Mouse (Mus musculus): ENCODE measurements around the gene Taf8. TPM values are rescaled to one million over a fixed set of nuclear protein-coding genes. Genes with fewer than 3 reads are reported as not detected.

Gene Taf8
- polyA plus RNA-seq, 1 experiment from 2014 or later: 15.9 TPM

GRCm38 (mm10) chr17:47524991-47525390 lies 22.9 kb upstream of the Taf8 start:
- H3K9ac ChIP-seq (ENCODE audit: low read depth, low read length): no peak overlapping the region
- H3K27me3 ChIP-seq (ENCODE audit: control insufficient read depth, insufficient read depth, low read length): no peaks in the 10 kb centered on the region
- no peak overlapping the region for H3K4me2 ChIP-seq
- no peak overlapping the region for H3K27ac ChIP-seq (ENCODE audit: low read depth, low read length)
- H3K9me3 ChIP-seq (replicated peaks; ENCODE audit: control insufficient read depth, low read length): no peaks in the 10 kb centered on the region
- no peak for ATAC-seq (replicated peaks; ENCODE audit: insufficient number of reproducible peaks, low FRiP score, low TSS enrichment)
- H3K4me1 ChIP-seq (ENCODE audit: control insufficient read depth, insufficient read depth, low read length): peaks cover 72% of the 10 kb centered on the region
- no peak overlapping the region for H3K4me3 ChIP-seq (ENCODE audit: low read depth, low read length)
- H3K36me3 ChIP-seq (ENCODE audit: control insufficient read depth, insufficient read depth, low read length): no peaks in the 10 kb centered on the region
- WGBS (ENCODE audit: insufficient replicate concordance): 84% methylated on average over 6 of the region's 6 CpGs

GRCm38 (mm10) chr17:47524055-47524454 lies 22.0 kb upstream of the Taf8 start:
- Histone ChIP-seq H3K9ac (ENCODE audit: low read depth, low read length) (peak overlapping the region; percentile 77; the same call in 1 of the 2 replicates), H3K4me3 (ENCODE audit: low read depth, low read length) (no peak overlapping the region), H3K27me3 (ENCODE audit: control insufficient read depth, insufficient read depth, low read length) (no peaks in the 10 kb centered on the region), H3K27ac (ENCODE audit: low read depth, low read length) (peak overlapping the region; percentile 100; the same call in 1 of the 2 replicates), H3K4me1 (ENCODE audit: control insufficient read depth, insufficient read depth, low read length) (peaks cover 77% of the 10 kb centered on the region), H3K9me3 (replicated peaks; ENCODE audit: control insufficient read depth, low read length) (no peaks in the 10 kb centered on the region), H3K4me2 (no peak overlapping the region), H3K36me3 (ENCODE audit: control insufficient read depth, insufficient read depth, low read length) (no peaks in the 10 kb centered on the region)
- ATAC-seq (replicated peaks; ENCODE audit: insufficient number of reproducible peaks, low FRiP score, low TSS enrichment): no peak
- WGBS (ENCODE audit: insufficient replicate concordance): 60% methylated on average over 8 of the region's 8 CpGs

DNA sequence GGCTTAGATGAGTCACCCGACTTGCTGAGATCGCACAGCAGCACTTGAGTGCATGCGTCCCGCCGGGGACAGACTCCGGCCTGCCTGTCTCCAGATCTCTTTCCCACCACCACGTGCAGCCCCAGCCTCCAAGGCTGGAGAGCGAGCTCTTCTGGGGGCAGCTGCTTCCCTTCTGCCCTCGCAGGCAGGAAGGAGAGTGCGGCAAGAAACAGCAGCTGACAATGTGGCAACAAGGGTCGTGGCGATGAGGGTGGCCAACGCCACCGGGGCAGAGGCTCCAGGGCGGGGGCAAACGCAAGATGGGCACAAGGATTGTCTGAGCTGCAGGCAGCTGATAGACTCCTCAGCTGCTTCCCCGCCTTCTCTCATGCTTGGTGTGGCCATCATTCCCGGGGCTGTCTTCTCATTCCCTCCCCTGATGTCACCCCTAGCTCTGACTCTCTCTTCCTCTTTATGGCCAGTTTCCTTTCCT lies 21.2 kb upstream of the Taf8 start:
- H3K27ac ChIP-seq (ENCODE audit: low read depth, low read length): peak overlapping the region; percentile 100
- no peaks in the 10 kb centered on the region for H3K36me3 ChIP-seq (ENCODE audit: control insufficient read depth, insufficient read depth, low read length)
- ATAC-seq (replicated peaks; ENCODE audit: insufficient number of reproducible peaks, low FRiP score, low TSS enrichment): no peak
- no peak overlapping the region for H3K4me3 ChIP-seq (ENCODE audit: low read depth, low read length)
- H3K9me3 ChIP-seq (replicated peaks; ENCODE audit: control insufficient read depth, low read length): no peaks in the 10 kb centered on the region
- H3K4me2 ChIP-seq: 0 out of 2 replicates have a peak overlapping the region, but pooled peaks have one; percentile 7
- 25% methylated on average over 18 of the region's 18 CpGs for WGBS (ENCODE audit: insufficient replicate concordance)
- peak overlapping the region; percentile 77 for H3K9ac ChIP-seq (ENCODE audit: low read depth, low read length)
- H3K27me3 ChIP-seq (ENCODE audit: control insufficient read depth, insufficient read depth, low read length): no peaks in the 10 kb centered on the region
- H3K4me1 ChIP-seq (ENCODE audit: control insufficient read depth, insufficient read depth, low read length): peaks cover 75% of the 10 kb centered on the region

DNA sequence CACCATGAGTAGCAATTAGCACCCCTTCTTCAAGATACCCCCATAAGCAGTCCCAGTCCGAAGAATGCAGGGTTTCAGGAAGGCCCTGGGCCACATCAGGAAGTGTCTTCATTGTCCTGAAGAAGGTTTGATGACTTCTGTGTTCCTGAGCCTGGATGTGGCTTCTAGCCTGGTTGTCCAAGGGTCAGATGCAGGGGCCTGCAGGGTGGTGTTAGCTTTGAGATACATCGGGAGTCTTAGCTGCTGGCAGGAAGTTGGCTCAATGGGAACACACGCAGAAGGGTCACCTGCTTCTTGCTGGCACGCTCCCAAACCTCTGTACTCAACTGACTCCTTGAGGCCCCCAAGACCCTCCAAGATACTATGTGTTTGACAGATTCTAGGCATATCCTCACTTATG lies 20.4 kb upstream of the Taf8 start:
- Histone ChIP-seq H3K4me2 (peak overlapping the region; percentile 66), H3K4me1 (ENCODE audit: control insufficient read depth, insufficient read depth, low read length) (peaks cover 75% of the 10 kb centered on the region), H3K9me3 (replicated peaks; ENCODE audit: control insufficient read depth, low read length) (no peaks in the 10 kb centered on the region), H3K4me3 (ENCODE audit: low read depth, low read length) (no peak overlapping the region), H3K27ac (ENCODE audit: low read depth, low read length) (peak overlapping the region; percentile 100), H3K36me3 (ENCODE audit: control insufficient read depth, insufficient read depth, low read length) (no peaks in the 10 kb centered on the region), H3K27me3 (ENCODE audit: control insufficient read depth, insufficient read depth, low read length) (no peaks in the 10 kb centered on the region), H3K9ac (ENCODE audit: low read depth, low read length) (peak overlapping the region; percentile 77)
- 38% methylated on average over 4 of the region's 4 CpGs for WGBS (ENCODE audit: insufficient replicate concordance)
- ATAC-seq (replicated peaks; ENCODE audit: insufficient number of reproducible peaks, low FRiP score, low TSS enrichment): 0 out of 2 replicates have a peak, but pooled peaks have one; percentile 0

GRCm38 (mm10) chr17:47521551-47522258 lies 19.6 kb upstream of the Taf8 start:
- peaks cover 67% of the 10 kb centered on the region for H3K4me1 ChIP-seq (ENCODE audit: control insufficient read depth, insufficient read depth, low read length)

GRCm38 (mm10) chr17:47518205-47518604 lies 16.1 kb upstream of the Taf8 start:
- peaks cover 54% of the 10 kb centered on the region for H3K4me1 ChIP-seq (ENCODE audit: control insufficient read depth, insufficient read depth, low read length)
- no peaks in the 10 kb centered on the region for H3K9me3 ChIP-seq (replicated peaks; ENCODE audit: control insufficient read depth, low read length)
- no peak overlapping the region for H3K4me3 ChIP-seq (ENCODE audit: low read depth, low read length)
- no peaks in the 10 kb centered on the region for H3K36me3 ChIP-seq (ENCODE audit: control insufficient read depth, insufficient read depth, low read length)
- peak overlapping the region; percentile 98 for H3K27ac ChIP-seq (ENCODE audit: low read depth, low read length)
- no peak for ATAC-seq (replicated peaks; ENCODE audit: insufficient number of reproducible peaks, low FRiP score, low TSS enrichment)
- no peaks in the 10 kb centered on the region for H3K27me3 ChIP-seq (ENCODE audit: control insufficient read depth, insufficient read depth, low read length)
- H3K9ac ChIP-seq (ENCODE audit: low read depth, low read length): peak overlapping the region; percentile 71
- 20% methylated on average over 8 of the region's 8 CpGs for WGBS (ENCODE audit: insufficient replicate concordance)
- peak overlapping the region; percentile 49 for H3K4me2 ChIP-seq

More at GRCm38 (mm10) chr17:47521551-47522258, 19.6 kb upstream of the Taf8 start:
- Histone ChIP-seq H3K27ac (ENCODE audit: low read depth, low read length) (peak overlapping the region; percentile 100), H3K9ac (ENCODE audit: low read depth, low read length) (peak overlapping the region; percentile 77), H3K36me3 (ENCODE audit: control insufficient read depth, insufficient read depth, low read length) (no peaks in the 10 kb centered on the region), H3K27me3 (ENCODE audit: control insufficient read depth, insufficient read depth, low read length) (no peaks in the 10 kb centered on the region), H3K9me3 (replicated peaks; ENCODE audit: control insufficient read depth, low read length) (no peaks in the 10 kb centered on the region), H3K4me3 (ENCODE audit: low read depth, low read length) (peak overlapping the region; percentile 21), H3K4me2 (peak overlapping the region; percentile 66)
- peak; percentile 89 for ATAC-seq (replicated peaks; ENCODE audit: insufficient number of reproducible peaks, low FRiP score, low TSS enrichment)
- under 1% methylated on average over 17 of the region's 17 CpGs for WGBS (ENCODE audit: insufficient replicate concordance)

DNA sequence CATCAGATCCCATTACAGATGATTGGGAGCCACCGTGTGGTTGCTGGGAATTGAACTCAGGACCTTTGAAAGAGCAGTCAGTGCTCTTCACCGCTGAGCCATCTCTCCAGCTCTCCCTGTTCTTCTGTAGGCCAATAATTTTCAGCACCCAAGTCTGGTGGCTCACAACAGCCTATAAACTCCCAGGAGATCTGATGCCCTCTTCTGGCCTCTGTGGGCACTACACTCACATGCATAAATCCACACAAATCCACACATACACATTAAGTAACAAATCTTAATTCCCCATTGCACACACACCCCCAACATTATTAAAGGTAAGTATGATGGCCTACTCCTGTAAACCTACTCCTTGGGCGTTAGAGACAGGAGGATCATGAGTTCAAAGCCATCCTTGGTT lies 14.1 kb upstream of the Taf8 start:
- Histone ChIP-seq H3K36me3 (ENCODE audit: control insufficient read depth, insufficient read depth, low read length) (no peaks in the 10 kb centered on the region), H3K9ac (ENCODE audit: low read depth, low read length) (no peak overlapping the region), H3K9me3 (replicated peaks; ENCODE audit: control insufficient read depth, low read length) (no peaks in the 10 kb centered on the region), H3K4me3 (ENCODE audit: low read depth, low read length) (no peak overlapping the region), H3K4me1 (ENCODE audit: control insufficient read depth, insufficient read depth, low read length) (peaks cover 46% of the 10 kb centered on the region), H3K27ac (ENCODE audit: low read depth, low read length) (no peak overlapping the region), H3K4me2 (no peak overlapping the region), H3K27me3 (ENCODE audit: control insufficient read depth, insufficient read depth, low read length) (no peaks in the 10 kb centered on the region)
- WGBS (ENCODE audit: insufficient replicate concordance): 87% methylated on average over 3 of the region's 3 CpGs
- no peak for ATAC-seq (replicated peaks; ENCODE audit: insufficient number of reproducible peaks, low FRiP score, low TSS enrichment)

GRCm38 (mm10) chr17:47515180-47515844 lies 13.2 kb upstream of the Taf8 start:
- Histone ChIP-seq H3K27ac (ENCODE audit: low read depth, low read length) (no peak overlapping the region), H3K4me2 (no peak overlapping the region), H3K9me3 (replicated peaks; ENCODE audit: control insufficient read depth, low read length) (no peaks in the 10 kb centered on the region), H3K4me1 (ENCODE audit: control insufficient read depth, insufficient read depth, low read length) (peaks cover 42% of the 10 kb centered on the region), H3K9ac (ENCODE audit: low read depth, low read length) (no peak overlapping the region), H3K4me3 (ENCODE audit: low read depth, low read length) (no peak overlapping the region), H3K36me3 (ENCODE audit: control insufficient read depth, insufficient read depth, low read length) (no peaks in the 10 kb centered on the region), H3K27me3 (ENCODE audit: control insufficient read depth, insufficient read depth, low read length) (no peaks in the 10 kb centered on the region)
- WGBS (ENCODE audit: insufficient replicate concordance): 82% methylated on average over 7 of the region's 7 CpGs
- no peak for ATAC-seq (replicated peaks; ENCODE audit: insufficient number of reproducible peaks, low FRiP score, low TSS enrichment)
